Mouse (Mus musculus): Measurements from ENCODE around the gene AC109138.7.

The AC109138.7 gene

GRCm38 (mm10) chr19:4201291-4201909 lies 12.8 kb upstream of the AC109138.7 start, which contains the start of gene Rad9a:
Gene Rad9a (minus strand): TSS chr19:4201662.
- ChIA-PET POLR2A (interaction anchor here (0.5 to 3.1 kb wide), 110 partner anchors 9 to 383 kb away, joined by 3 to 72 read pairs (median 4); partner anchors contain the start of genes AC109138.7 (in 4 of the 4), Clcf1 (in 4 of the 4), Ppp1ca (in 4 of the 4) and Cdk2ap2 (in 3 of the 4)), CTCF (interaction anchor here (0.5 to 2.3 kb wide), 28 partner anchors 9 to 241 kb away, joined by 3 to 16 read pairs (median 4); partner anchors contain the start of genes Ppp1ca (in 4 of the 4), Ndufv1 (in 2 of the 4), Aip (in 1 of the 4) and Pitpnm1 (in 1 of the 4))

GRCm38 (mm10) chr19:4202149-4202548 lies 12.0 kb upstream of the AC109138.7 start:
- ChIA-PET CTCF (interaction anchor here (0.7 to 2.3 kb wide), 18 partner anchors 10 to 242 kb away, joined by 3 to 16 read pairs (median 4); partner anchors contain the start of genes Ppp1ca (in 3 of the 4), Aip (in 1 of the 4), Ndufv1 (in 1 of the 4) and Pold4 (in 1 of the 4)), POLR2A (interaction anchor here (0.6 to 3.1 kb wide), 81 partner anchors 8 to 360 kb away, joined by 3 to 72 read pairs (median 5); partner anchors contain the start of genes AC109138.7 (in 4 of the 4), Clcf1 (in 4 of the 4), Cdk2ap2 (in 3 of the 4) and Gstp2 (in 3 of the 4))

GRCm38 (mm10) chr19:4203148-4203547 lies 11.0 kb upstream of the AC109138.7 start:
- CTCF ChIA-PET = no interaction called here
- POLR2A ChIA-PET = interaction anchor here in 1 of 4 experiments (0.9 kb wide), 1 partner anchor 291 kb away, joined by 3 read pairs; the partner anchor contains the start of gene Ndufs8

GRCm38 (mm10) chr19:4203604-4204326 lies 10.4 kb upstream of the AC109138.7 start:
- POLR2A ChIA-PET = interaction anchor here in 2 of 4 experiments (0.6 to 2.5 kb wide), 9 partner anchors 10 to 679 kb away, joined by 3 to 16 read pairs (median 3); partner anchors contain the start of genes AC109138.7 (in 1 of the 2), Cdk2ap2 (in 1 of the 2), Clcf1 (in 1 of the 2) and Ndufs8 (in 1 of the 2)
- CTCF ChIA-PET = interaction anchor here in 2 of 4 experiments (0.6 to 1.5 kb wide), 2 partner anchors 52 to 372 kb away, joined by 3 to 5 read pairs; no protein-coding TSS in a partner anchor

GRCm38 (mm10) chr19:4204889-4205288 lies 9.3 kb upstream of the AC109138.7 start:
- CTCF ChIA-PET = interaction anchor here in 2 of 4 experiments (0.6 to 6.0 kb wide), 12 partner anchors 8 to 539 kb away, joined by 3 to 84 read pairs (median 6); partner anchors contain the start of genes AC109138.7 (in 1 of the 2), Clcf1 (in 1 of the 2) and Ppp1ca (in 1 of the 2)
- POLR2A ChIA-PET = interaction anchor here in 2 of 4 experiments (0.6 to 2.5 kb wide), 18 partner anchors 9 to 192 kb away, joined by 3 to 16 read pairs (median 3); partner anchors contain the start of genes AC109138.7 (in 1 of the 2), Carns1 (in 1 of the 2), Cdk2ap2 (in 1 of the 2) and Clcf1 (in 1 of the 2)

GRCm38 (mm10) chr19:4206971-4207370 lies 7.2 kb upstream of the AC109138.7 start:
- CTCF ChIA-PET = interaction anchor here (0.5 to 6.0 kb wide), 78 partner anchors 8 to 1189 kb away, joined by 3 to 84 read pairs (median 4); partner anchors contain the start of genes Pitpnm1 (in 2 of the 4), Ppp1ca (in 2 of the 4), Aip (in 1 of the 4) and Ankrd13d (in 1 of the 4)
- POLR2A ChIA-PET = interaction anchor here (0.7 to 2.5 kb wide), 39 partner anchors 9 to 1519 kb away, joined by 3 to 15 read pairs (median 4); partner anchors contain the start of genes Ppp1ca (in 3 of the 4), Carns1 (in 1 of the 4), Cdk2ap2 (in 1 of the 4) and Ehbp1l1 (in 1 of the 4)

GRCm38 (mm10) chr19:4208563-4208962 lies 5.6 kb upstream of the AC109138.7 start:
- ChIA-PET POLR2A (interaction anchor here in 3 of 4 experiments (0.6 to 9.1 kb wide), 5 partner anchors 7 to 189 kb away, joined by 3 to 54 read pairs (median 5); partner anchors contain the start of genes Aip (in 1 of the 3), Ppp1ca (in 1 of the 3) and Rad9a (in 1 of the 3)), CTCF (interaction anchor here (0.6 to 6.0 kb wide), 10 partner anchors 17 to 157 kb away, joined by 3 to 84 read pairs (median 8); partner anchors contain the start of genes Ppp1ca (in 1 of the 4) and Tbc1d10c (in 1 of the 4))

GRCm38 (mm10) chr19:4211891-4212588 lies 2.1 kb upstream of the AC109138.7 start:
- POLR2A ChIA-PET = interaction anchor here in 2 of 4 experiments (0.7 to 9.1 kb wide), 8 partner anchors 11 to 541 kb away, joined by 3 to 54 read pairs (median 4); partner anchors contain the start of genes Rad9a (in 2 of the 2) and Pold4 (in 1 of the 2)
- CTCF ChIA-PET = interaction anchor here (0.6 to 2.1 kb wide), 9 partner anchors 12 to 212 kb away, joined by 3 to 11 read pairs (median 3); no protein-coding TSS in a partner anchor

- POLR2A ChIA-PET = interaction anchor here (0.6 to 9.1 kb wide), 32 partner anchors 9 to 301 kb away, joined by 3 to 54 read pairs (median 4); partner anchors contain the start of genes Rad9a (in 4 of the 4), Cdk2ap2 (in 2 of the 4), Acy3 (in 1 of the 4) and Ankrd13d (in 1 of the 4)
- CTCF ChIA-PET = interaction anchor here (0.6 to 6.4 kb wide), 13 partner anchors 9 to 243 kb away, joined by 3 to 40 read pairs (median 3); partner anchors contain the start of genes Pold4 (in 1 of the 4) and Rad9a (in 1 of the 4)
Observed at GRCm38 (mm10) chr19:4213524-4213974, 608 bp upstream of the AC109138.7 start.

GRCm38 (mm10) chr19:4214771-4215450 lies 754 bp downstream of the AC109138.7 start:
- CTCF ChIA-PET = interaction anchor here (0.6 to 6.4 kb wide), 14 partner anchors 9 to 1066 kb away, joined by 3 to 40 read pairs (median 4); partner anchors contain the start of genes Aip (in 1 of the 4) and Cdk2ap2 (in 1 of the 4)

GRCm38 (mm10) chr19:4215451-4215840 lies 1.3 kb downstream of the AC109138.7 start:
- ChIA-PET POLR2A (interaction anchor here in 3 of 4 experiments (0.6 to 9.1 kb wide), 24 partner anchors 9 to 203 kb away, joined by 3 to 54 read pairs (median 4); partner anchors contain the start of genes Rad9a (in 3 of the 3), Pold4 (in 2 of the 3), Cdk2ap2 (in 1 of the 3) and Ndufv1 (in 1 of the 3)), CTCF (interaction anchor here (0.8 to 6.4 kb wide), 9 partner anchors 8 to 117 kb away, joined by 3 to 40 read pairs (median 4); partner anchors contain the start of gene Aip (in 1 of the 4))

More at GRCm38 (mm10) chr19:4214771-4215450, 754 bp downstream of the AC109138.7 start:
- POLR2A ChIA-PET = interaction anchor here (0.6 to 9.1 kb wide), 29 partner anchors 10 to 1445 kb away, joined by 3 to 54 read pairs (median 4); partner anchors contain the start of genes Rad9a (in 4 of the 4), Cdk2ap2 (in 2 of the 4), Ankrd13d (in 1 of the 4) and Ndufs8 (in 1 of the 4)

GRCm38 (mm10) chr19:4216041-4216685 lies 2.0 kb downstream of the AC109138.7 start:
- CTCF ChIA-PET = interaction anchor here (0.5 to 6.4 kb wide), 15 partner anchors 9 to 134 kb away, joined by 3 to 40 read pairs (median 4); partner anchors contain the start of genes Aip (in 1 of the 4) and Ankrd13d (in 1 of the 4)
- POLR2A ChIA-PET = interaction anchor here in 3 of 4 experiments (0.6 to 9.1 kb wide), 25 partner anchors 9 to 181 kb away, joined by 3 to 54 read pairs (median 4); partner anchors contain the start of genes Pold4 (in 2 of the 3), Rad9a (in 2 of the 3), Aip (in 1 of the 3) and Cdk2ap2 (in 1 of the 3)

GRCm38 (mm10) chr19:4217140-4217539 lies 3.0 kb downstream of the AC109138.7 start:
- ChIA-PET CTCF (interaction anchor here (0.6 to 6.4 kb wide), 13 partner anchors 10 to 165 kb away, joined by 3 to 40 read pairs (median 4); partner anchors contain the start of gene Ankrd13d (in 1 of the 4)), POLR2A (interaction anchor here in 3 of 4 experiments (0.6 to 9.1 kb wide), 16 partner anchors 10 to 185 kb away, joined by 3 to 54 read pairs (median 4); partner anchors contain the start of genes Pold4 (in 2 of the 3), Rad9a (in 2 of the 3) and Aip (in 1 of the 3))

GRCm38 (mm10) chr19:4217855-4218254 lies 3.7 kb downstream of the AC109138.7 start:
- ChIA-PET CTCF (interaction anchor here (0.6 to 6.4 kb wide), 12 partner anchors 10 to 337 kb away, joined by 3 to 40 read pairs (median 4); no protein-coding TSS in a partner anchor), POLR2A (interaction anchor here in 3 of 4 experiments (0.6 to 9.1 kb wide), 19 partner anchors 9 to 171 kb away, joined by 3 to 54 read pairs (median 4); partner anchors contain the start of genes Pold4 (in 2 of the 3), Rad9a (in 2 of the 3) and Ssh3 (in 1 of the 3))

Data from embryonic stem cell, embryonic (primary cell).